Mouse (Mus musculus) common myeloid progenitor, adult 5-6 weeks (primary cell): ENCODE measurements at regions not wholly inside any gene's neighbourhood (a gene's known extent, or its start where the extent isn't known, plus 50 kb on each side); places are given as distances from the start of the nearest gene placed in this dataset.

Experiments
- ATAC-seq: replicated peaks from 2 replicates; pipeline ENCODE4 v1.8.0; 2016; ENCODE audit warnings: low read depth, mild to moderate bottlenecking, moderate TSS enrichment, inconsistent platforms; ENCODE audit not compliant: poor library complexity, severe bottlenecking

DNA sequence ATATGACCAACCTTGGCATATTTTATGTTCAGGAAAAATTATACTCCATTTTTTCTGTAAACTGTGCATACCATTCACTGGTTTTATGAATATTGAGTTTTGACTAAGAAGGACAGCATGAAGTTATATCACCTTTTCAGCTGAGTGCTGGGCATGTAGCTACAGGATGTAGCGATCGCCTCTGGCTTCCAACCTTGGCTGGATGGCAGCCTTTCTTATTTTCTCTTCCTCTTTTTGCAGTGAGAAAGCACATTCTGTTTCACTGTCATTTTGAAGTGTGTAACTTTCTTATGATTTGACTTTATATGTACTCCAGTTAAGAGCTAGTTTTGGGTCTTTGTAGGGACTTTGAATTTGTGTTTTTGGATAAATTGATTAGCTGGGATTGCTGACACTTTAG, 84.5 kb upstream of the Spata16 start:
- 0 out of 2 replicates have a peak, but pooled peaks have one; percentile 36 for ATAC-seq

DNA sequence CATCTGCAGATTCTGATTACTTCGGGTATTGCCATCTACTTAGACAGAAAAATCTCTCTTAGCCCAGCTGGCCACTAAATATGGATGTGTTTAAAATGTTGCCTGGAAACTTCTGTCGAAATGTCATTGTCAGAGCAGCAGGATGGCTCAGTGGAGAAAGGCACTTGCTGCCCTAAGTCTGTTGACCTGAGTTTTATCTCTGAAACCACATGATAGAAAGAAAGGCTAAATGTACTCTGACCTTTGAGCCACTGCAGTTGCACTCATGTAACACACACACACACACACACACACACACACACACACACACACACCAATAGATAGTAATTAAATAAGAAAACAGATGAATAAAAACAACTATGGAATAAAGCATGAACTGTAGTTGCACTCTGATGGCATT, 52.3 kb upstream of the Spata16 start:
- ATAC-seq, result no peak
